Mouse (Mus musculus): ENCODE measurements at regions not wholly inside any gene's neighbourhood (a gene's known extent, or its start where the extent isn't known, plus 50 kb on each side); places are given as distances from the start of the nearest gene placed in this dataset.

- DNase-seq: no peak
Measured at GRCm38 (mm10) chr5:35162120-35162519, 56.6 kb upstream of the Lrpap1 start.

DNA sequence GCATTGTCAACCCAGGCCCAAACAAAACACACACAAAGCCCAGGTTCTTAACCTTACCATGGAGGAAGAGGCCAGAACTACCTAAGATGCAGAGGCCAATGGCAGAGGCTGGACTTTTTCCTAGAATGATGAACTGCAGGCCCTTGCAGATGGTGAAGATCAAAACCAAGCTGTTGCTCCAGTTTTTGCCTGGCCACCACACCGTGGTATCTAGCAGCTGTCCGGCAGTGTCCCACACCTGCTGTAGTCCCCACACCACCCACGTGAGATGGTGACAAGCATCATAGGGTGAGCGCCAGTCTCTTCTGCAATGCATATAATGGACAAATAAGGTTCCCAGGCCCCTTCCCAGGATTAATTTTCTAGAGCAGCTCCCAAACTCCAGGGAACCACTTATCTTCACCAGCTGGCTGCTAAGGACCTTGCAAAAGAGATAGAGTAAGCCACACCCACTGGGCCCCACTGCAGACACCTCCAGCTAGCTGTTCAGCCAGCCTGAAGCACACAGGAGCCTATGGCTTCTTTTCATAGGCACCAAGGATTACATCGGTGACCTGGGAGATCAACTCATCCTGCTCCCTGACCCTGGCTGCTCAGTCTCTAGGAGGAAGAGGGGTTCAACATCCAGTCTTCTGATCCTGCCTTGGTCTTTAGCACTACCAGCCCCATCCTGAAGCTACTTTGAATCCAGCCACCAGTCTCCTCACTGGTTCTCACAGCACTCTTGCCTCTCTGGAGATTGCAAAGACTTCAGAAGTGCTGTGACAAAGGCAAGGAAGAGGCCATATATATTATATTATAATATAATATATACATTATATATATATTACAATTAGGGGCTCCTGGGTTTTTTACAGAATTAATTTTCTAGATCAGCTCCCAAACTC lies 55.6 kb upstream of the Lrpap1 start:
- peak; percentile 18 for DNase-seq

DNA sequence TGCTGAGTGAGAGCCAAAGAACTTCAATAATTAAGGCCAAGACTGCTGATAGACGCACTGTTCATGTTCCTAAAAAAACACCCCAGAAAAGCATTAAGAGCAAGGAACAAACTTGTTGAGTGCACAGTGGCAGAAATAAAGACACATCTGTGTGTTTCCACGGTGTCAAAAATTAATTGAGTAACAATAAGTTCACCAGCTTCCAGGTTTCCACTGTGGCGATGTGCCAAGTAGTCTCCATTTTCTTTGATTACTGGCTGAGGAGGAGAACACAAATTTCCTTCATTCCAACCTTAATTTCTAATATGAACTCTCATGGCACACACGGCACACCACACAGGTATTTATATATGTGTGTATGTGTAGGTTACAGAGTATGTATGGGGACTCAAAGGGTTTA lies 54.3 kb upstream of the Lrpap1 start:
- no peak for DNase-seq

- DNase-seq: no peak
Measured at GRCm38 (mm10) chr5:35159178-35159661, 53.7 kb upstream of the Lrpap1 start.

- peak; percentile 21 for DNase-seq
Measured at GRCm38 (mm10) chr5:35158346-35159047, 52.9 kb upstream of the Lrpap1 start.

DNA sequence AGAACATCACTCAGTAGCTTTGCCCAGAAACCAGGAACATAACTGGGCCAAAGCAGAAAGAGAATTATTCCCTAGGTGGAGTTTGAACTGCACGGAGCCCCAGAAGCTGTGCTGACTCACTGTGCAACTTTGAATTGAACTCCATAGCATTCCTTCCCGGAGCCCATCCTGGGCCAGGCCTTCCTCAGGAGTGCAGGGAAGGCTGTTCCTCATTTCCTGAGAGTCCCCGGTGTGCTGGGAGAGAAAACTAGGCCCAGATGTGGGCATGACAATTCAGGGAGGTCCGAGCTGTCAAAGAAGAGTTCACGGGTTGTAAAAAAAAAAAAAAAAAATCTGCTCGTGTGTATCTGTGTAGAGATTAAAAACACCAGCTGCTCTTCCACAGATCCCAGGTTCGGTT lies 50.8 kb upstream of the Lrpap1 start:
- DNase-seq: no peak

DNA sequence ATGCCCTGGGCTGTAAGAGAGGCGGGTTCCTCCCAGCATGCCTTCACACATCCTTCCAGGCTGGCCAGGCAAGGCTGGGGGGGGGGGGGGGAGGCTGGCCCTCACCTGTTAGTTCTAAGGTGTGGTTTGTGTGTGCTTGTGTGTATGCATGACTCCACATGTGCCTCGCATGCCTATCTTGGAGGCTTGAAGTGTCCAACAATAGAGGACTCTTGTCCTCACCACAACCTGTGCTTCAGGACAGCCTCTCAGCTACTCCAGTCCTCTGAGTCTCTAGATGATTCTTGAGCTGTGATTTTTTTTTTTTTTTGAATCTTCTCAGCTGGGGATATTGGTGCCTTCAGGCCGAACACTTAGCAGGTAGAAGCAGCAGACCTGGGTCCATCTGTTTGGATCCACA lies 50.2 kb upstream of the Lrpap1 start:
- DNase-seq: no peak
